Mouse (Mus musculus): ENCODE results near the gene Gid4.
"Not testable (repeated sequence)": the region's sequence is repeated elsewhere in the genome, so short reads cannot be mapped to it uniquely, and the experiment has no call there.

Gid4 gene

DNA sequence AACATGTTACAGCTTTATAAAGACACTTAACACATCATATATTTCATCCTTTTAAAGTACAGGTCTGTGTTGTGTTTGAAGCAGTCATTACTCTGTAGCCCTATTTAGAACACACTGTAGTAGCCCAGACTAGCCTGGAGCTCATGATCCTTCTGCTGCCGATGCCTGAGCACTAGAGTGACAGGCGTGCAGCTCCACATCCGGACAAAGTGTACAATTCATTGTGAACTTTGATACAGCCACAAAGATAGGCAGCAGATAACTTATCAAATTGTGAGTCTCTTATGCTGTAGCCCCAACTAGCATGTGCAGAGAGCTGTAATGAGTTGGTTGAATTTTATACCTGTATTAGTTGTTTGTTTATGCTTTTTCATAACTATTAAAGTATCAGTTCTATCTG lies 10.7 kb downstream of the Gid4 start:
- DNase-seq (ENCODE audit: extremely low read depth, low read depth, low spot score): no peak

GRCm38 (mm10) chr11:60433501-60433900 lies 16.6 kb downstream of the Gid4 start:
- no peak for DNase-seq (ENCODE audit: extremely low read depth, low read depth, low spot score)

- DNase-seq (ENCODE audit: extremely low read depth, low read depth, low spot score): no peak
These were observed 18.2 kb downstream of the Gid4 start for GRCm38 (mm10) chr11:60435133-60435532.

GRCm38 (mm10) chr11:60436618-60437017 lies 19.7 kb downstream of the Gid4 start:
- DNase-seq (ENCODE audit: extremely low read depth, low read depth, low spot score): no peak

DNA sequence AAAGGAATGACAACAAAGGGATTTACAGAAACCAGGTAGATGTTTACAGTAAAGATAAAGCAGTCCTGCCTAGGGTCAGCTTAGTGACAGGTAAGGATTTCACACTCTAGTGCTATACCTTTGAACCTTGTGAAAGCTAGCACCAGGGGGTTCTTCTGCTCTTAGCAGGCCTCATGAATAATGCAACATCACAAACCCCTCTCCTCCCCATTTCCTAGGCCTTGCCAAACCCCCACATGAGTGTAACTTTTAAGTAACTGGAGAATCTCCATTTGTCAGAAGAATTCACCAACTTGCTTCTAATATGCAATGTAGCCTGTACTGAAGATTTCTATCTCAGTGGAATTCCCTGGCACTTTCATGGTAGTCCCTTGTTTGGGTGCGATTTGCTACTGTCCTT lies 22.7 kb downstream of the Gid4 start:
- not testable (repeated sequence) for DNase-seq (ENCODE audit: extremely low read depth, low read depth, low spot score)

- DNase-seq (ENCODE audit: extremely low read depth, low read depth, low spot score): no peak
These were observed 23.2 kb downstream of the Gid4 start for GRCm38 (mm10) chr11:60440176-60440575.

DNA sequence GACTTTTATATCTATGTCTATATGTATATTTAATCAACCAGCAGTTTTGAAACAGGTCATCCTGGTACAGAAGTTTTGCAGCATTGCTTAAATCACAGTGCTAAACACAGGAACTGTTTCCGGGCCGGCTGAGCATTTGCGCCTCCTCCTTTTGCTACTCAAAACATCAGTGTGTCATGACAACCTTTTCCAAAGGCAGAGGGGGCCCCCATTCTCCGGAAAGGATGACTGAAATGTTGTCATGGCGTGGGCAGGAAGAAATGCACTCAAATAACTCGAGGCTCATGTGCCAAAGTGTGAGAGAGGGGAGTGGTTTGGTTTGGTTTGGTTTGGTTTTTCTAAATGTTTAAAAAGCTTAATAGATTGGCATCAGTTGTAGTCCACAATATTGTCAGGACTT lies 26.0 kb downstream of the Gid4 start:
- no peak for DNase-seq (ENCODE audit: extremely low read depth, low read depth, low spot score)

DNA sequence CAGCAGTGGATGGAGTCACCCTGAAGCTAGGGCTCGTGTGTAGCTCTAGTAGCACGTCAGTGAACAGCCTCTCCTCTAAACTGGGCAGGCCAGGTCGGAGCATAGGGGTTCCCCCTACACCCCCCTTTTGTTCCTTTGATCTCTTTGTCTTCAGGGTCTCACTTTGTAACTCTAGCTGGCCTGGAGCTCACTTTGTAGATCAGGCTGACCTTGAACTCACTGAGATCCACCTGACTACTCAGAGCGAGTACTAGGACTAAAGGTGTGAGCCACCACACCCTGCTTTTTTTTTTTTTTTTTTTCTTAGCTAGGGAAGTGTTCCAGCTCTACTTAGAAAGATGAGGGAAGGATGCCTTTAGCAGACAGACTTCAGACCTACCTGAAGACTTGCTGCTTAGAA lies 27.1 kb downstream of the Gid4 start:
- DNase-seq (ENCODE audit: extremely low read depth, low read depth, low spot score): no peak

GRCm38 (mm10) chr11:60454080-60454744 lies 37.3 kb downstream of the Gid4 start, which contains the start of gene Drg2:
TSS of gene Drg2 (plus strand) at chr11:60454591.
- DNase-seq (ENCODE audit: extremely low read depth, low read depth, low spot score): peak; percentile 40

- no peak for DNase-seq (ENCODE audit: extremely low read depth, low read depth, low spot score)
These were observed 37.8 kb downstream of the Gid4 start for GRCm38 (mm10) chr11:60454745-60455087.

DNA sequence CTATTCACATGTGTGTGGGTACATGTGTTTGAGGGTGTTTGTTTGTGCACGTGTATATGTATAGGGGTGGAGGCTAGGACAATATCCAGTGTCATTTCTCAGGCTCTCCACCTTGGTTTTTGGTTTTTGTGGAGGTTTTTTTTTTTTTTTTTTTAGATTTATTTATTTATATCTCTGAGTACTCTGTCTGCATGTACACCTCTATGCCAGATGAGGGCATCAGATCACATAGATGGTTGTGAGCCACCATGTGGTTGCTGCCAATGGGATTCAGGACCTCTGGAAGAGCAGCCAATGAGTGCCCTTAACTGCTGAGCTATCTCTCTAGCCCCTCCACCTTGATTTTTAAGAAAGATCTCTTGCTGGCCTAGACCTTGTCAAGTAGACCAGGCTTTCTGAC lies 41.0 kb downstream of the Gid4 start:
- DNase-seq (ENCODE audit: extremely low read depth, low read depth, low spot score): no peak

DNA sequence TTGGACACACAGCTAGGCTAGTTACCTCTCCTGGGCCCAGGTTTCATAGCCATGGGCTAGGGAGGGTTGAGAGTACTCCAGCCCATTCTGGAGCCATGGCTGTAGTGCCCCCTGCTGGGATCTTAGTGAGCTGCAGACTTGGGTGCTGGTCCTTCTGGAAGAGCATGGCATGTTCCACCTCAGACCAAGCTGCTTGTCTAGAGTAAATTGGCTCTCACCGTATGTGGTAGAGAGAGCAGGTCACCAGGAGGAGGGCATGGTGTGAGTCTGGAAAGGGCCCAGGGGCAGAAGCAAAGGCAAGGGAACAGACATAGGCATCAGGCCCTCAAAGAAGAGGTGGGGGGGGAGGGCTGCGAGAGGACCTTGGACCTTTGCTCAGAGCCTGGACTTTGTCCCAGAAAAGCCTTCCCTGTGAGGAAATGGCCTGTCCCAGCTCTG lies 49.0 kb downstream of the Gid4 start:
- no peak for DNase-seq (ENCODE audit: extremely low read depth, low read depth, low spot score)

- no peak for DNase-seq (ENCODE audit: extremely low read depth, low read depth, low spot score)
These were observed 52.1 kb downstream of the Gid4 start, which contains the start of gene Myo15 for GRCm38 (mm10) chr11:60469039-60469438. TSS of gene Myo15 (plus strand) at chr11:60469339.

DNA sequence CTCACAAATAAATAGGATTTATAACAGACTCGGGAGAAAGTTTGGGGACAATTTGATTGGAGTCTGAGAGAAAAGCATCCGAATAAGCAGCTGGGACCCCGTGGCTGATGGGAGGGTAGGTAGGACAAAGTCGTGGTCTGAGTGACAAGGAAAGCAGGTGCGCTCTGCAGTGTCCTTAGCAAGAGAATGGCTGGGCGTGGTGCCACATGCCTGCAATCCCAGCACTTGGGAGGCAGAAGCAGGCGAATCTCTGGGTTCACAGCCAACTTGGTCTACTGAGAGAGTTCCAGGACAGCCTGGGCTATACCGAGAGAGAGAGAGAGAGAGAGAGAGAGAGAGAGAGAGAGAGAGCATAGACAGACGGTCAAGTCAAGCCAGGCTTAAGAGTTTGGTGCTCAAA lies 53.8 kb downstream of the Gid4 start:
- no peak for DNase-seq (ENCODE audit: extremely low read depth, low read depth, low spot score)

DNA sequence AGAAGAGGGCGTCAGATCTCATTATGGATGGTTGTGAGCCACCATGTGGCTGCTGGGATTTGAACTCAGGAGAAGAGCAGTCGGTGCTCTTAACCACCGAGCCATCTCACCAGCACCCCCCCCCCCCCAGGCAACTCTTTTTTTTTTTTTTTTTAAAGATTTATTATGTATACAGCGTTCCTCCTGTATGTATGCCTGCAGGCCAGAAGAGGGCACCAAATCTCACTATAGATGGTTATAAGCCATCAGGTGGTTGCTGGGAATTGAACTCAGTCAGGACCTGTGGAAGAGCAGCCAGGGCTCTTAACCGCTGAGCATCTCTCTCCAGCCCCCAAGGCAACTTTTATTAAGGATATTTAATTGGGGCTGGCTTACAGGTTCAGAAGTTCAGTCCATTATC lies 57.6 kb downstream of the Gid4 start:
- no peak for DNase-seq (ENCODE audit: extremely low read depth, low read depth, low spot score)

GRCm38 (mm10) chr11:60475668-60476362 lies 58.9 kb downstream of the Gid4 start:
- no peak for DNase-seq (ENCODE audit: extremely low read depth, low read depth, low spot score)

GRCm38 (mm10) chr11:60478121-60478520 lies 61.2 kb downstream of the Gid4 start:
- DNase-seq (ENCODE audit: extremely low read depth, low read depth, low spot score): no peak

- DNase-seq (ENCODE audit: extremely low read depth, low read depth, low spot score): no peak
These were observed 69.3 kb downstream of the Gid4 start for GRCm38 (mm10) chr11:60486267-60486666.

DNA sequence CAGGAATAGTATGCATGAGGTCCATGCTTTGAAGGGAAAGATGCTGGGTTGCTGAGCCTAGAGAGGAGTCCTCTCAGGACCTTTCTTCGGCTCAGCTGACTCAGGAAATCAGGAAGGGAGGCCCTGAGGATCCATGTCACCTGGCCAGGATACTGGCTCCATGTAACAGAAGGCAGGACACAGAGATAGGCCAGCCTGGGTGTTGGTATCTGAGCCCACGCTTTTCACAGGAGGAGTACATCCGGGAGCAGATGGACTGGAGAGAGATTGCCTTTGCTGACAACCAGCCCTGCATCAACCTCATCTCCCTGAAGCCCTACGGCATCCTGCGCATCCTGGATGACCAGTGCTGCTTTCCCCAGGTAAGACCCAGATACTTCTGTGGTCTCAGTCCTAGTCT lies 75.8 kb downstream of the Gid4 start:
- DNase-seq (ENCODE audit: extremely low read depth, low read depth, low spot score): no peak

DNA sequence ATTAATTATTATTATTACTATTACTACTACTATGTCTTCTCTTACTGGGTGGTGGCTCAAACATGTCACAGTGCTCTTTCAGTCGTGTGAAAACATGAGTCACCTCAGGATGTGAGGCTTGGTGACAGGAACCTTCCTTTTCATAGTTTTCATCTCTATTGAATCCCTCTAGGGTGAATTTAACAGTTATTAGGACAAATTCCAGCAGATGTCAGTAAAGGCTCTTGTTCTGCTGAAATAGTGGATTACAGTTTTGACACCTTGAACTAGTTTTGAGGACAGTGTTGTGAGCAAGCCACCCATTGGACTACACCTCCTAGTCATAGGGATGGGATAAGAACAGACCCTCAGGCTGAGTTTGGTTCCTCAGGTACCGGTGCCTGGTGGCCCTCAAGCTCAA lies 78.7 kb downstream of the Gid4 start:
- no peak for DNase-seq (ENCODE audit: extremely low read depth, low read depth, low spot score)
